Mouse (Mus musculus) bone marrow macrophage, adult 2 months (primary cell): ENCODE data around the gene Gper1.

Experiments used
- CTCF ChIP-seq: IDR thresholded peaks from 2 replicates; pipeline ENCODE4 v1.5.1; 2012; ENCODE audit warnings: low read depth, mild to moderate bottlenecking, low read length, moderate library complexity
- POLR2A ChIP-seq: IDR thresholded peaks from 2 replicates; pipeline ENCODE4 v1.6.1; 2012; ENCODE audit warnings: mild to moderate bottlenecking, low read depth, low read length, borderline replicate concordance

- TF ChIP-seq POLR2A (no peak), CTCF (no peak)
Observed at GRCm38 (mm10) chr5:139404801-139405401, 18.1 kb upstream of the Gper1 start, which contains the start of gene C130050O18Rik.
